Mouse (Mus musculus): Measurements from ENCODE around the gene Olfr30. TPM values are rescaled to one million over a fixed set of nuclear protein-coding genes. Genes with fewer than 3 reads are reported as not detected.

Olfr30 gene
- not detected in 2 replicates for polyA plus RNA-seq (2012; rRNA removed)

DNA sequence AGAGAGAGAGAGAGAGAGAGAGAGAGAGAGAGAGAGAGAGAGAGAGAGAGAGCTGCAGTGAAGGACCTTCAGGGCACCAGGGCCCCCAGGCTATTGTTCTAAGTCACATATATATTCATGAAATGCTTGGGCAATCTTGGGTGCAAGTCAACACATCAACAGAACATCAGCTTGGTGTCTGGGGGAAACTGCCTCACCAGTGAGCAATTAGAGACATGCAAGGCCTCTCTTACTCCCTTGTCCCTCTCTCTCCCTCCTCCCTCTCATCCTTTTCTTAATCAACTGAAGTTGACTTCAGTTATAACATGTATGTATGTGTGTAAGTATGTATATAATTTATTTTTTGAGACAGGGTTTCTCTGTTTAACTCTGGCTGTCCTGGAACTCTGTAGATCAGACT is at the start of gene Olfr30:
Gene Olfr30, minus strand, starts transcription at position 101 of the 400 bp plus-strand sequence.

DNA sequence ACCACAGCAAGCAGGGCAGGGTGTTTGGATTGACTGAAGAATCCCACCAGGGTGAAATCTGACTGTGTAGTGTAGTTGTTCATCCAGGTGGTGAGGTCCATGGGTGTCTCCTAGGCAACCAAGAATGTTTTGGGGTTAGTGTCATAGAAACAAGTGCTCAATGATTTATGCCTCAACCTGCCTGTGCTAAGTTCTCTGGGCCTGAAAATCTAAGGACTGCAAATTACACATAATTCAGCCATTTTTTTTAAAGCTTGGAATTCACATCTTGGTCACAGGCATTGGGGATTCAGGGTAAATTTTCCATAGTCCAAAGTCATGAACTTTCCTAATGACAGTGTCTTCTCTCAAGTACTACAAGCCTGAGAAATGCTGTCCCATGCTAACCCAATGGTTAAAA is 40.4 kb upstream of the Olfr30 start, which contains the start of gene Olfr331:
Gene Olfr331, minus strand, starts transcription at position 101 of the 400 bp plus-strand sequence.

DNA sequence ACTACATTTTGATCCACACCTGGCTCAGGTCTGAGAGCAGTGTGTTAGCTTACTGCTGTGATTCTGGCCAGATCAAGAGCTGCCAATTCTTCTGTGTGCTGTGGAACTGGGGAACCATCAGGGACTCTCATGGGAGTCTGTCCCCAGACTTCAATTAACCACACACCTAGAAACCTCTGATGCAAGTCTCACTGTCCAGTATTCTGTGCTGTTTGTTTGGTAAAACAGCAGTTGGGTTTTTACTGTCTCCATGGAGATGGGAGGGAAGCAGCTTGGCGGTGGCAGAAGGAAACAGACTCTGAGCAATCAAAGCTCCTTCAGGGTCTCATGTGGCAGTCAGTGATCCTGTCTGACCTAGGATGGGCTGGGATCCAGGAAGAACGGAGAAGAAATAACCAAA is 30.4 kb upstream of the Olfr30 start, which contains the start of gene Olfr332:
Gene Olfr332, minus strand, starts transcription at position 101 of the 400 bp plus-strand sequence.

DNA sequence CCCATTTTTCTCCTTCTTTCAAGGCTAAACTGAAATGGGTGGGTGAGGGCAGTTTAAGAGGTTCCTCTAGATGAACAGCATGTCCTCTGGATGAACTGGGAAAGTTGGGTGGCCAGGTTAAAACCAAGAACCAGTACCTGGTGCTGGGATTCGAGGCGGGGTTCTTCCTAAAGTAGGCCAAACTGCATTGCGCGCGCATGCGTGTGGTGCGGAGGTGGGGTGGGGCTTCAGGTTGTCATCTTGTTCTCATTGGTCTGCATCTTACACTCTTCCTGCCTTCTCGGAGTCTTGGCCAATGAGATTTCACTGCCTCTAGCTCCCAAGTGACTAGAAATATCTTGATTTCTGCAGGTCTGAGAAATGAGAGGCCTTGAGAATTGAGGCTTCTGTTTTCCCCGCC is 9.3 kb downstream of the Olfr30 start, which contains the start of gene Lypd9:
Gene Lypd9, minus strand, starts transcription at position 165 of the 400 bp plus-strand sequence.

GRCm38 (mm10) chr11:58432259-58432658 is 29.8 kb downstream of the Olfr30 start, which contains the start of gene Gm12253:
TSS of gene Gm12253 (plus strand) at chr11:58432559.

DNA sequence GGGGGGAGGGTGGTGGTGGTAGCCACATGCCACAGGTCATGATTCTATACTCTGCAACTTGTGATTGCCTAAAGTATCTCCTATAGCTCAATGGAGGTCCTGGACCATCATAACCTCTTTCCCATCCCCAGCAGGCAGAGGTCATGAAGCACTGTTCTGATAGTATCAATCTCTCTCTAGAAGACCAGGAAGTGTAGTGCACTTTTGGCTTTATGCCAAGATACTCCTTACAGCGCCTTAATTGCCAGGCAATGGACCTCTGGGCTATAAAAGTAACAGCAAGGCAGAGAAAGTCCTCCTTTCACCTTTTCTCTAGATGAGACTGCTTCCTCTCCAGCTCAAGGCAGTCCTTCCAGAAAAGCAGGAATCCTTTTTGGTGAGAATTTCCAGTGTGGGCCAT is 41.3 kb downstream of the Olfr30 start, which contains the start of gene 1810065E05Rik:
Gene 1810065E05Rik, plus strand, starts transcription at position 297 of the 400 bp plus-strand sequence.

Other genes starting within 250 kb of the Olfr30 start
- 0.04 and 0.05 TPM in 2 replicates for gene 4930438A08Rik, start 187.5 kb downstream of the Olfr30 start, polyA plus RNA-seq (2012; rRNA removed)
- 62.8 and 69.6 TPM in 2 replicates for gene Zfp692, start 155.2 kb downstream of the Olfr30 start, polyA plus RNA-seq (2012; rRNA removed)
- gene Zfp672, start 131.9 kb downstream of the Olfr30 start, polyA plus RNA-seq (2012; rRNA removed): 35.2 and 38.3 TPM in 2 replicates
- gene Sh3bp5l, start 131.5 kb downstream of the Olfr30 start, polyA plus RNA-seq (2012; rRNA removed): 38.0 and 39.2 TPM in 2 replicates
- 0.11 and 0.13 TPM in 2 replicates for gene Lypd8, start 83.2 kb downstream of the Olfr30 start, polyA plus RNA-seq (2012; rRNA removed)
- not detected in 2 replicates for gene 1810065E05Rik, start 41.2 kb downstream of the Olfr30 start, polyA plus RNA-seq (2012; rRNA removed)
- gene Gm12253, start 29.7 kb downstream of the Olfr30 start, polyA plus RNA-seq (2012; rRNA removed): not detected in 2 replicates
- not detected in 2 replicates for gene Lypd9, start 9.3 kb downstream of the Olfr30 start, polyA plus RNA-seq (2012; rRNA removed)
- not detected in 2 replicates for gene Olfr332, start 30.3 kb upstream of the Olfr30 start, polyA plus RNA-seq (2012; rRNA removed)
- gene Olfr331, start 40.3 kb upstream of the Olfr30 start, polyA plus RNA-seq (2012; rRNA removed): not detected in 2 replicates
- gene Olfr330, start 72.6 kb upstream of the Olfr30 start, polyA plus RNA-seq (2012; rRNA removed): not detected in 2 replicates
- gene Olfr329-ps, start 84.2 kb upstream of the Olfr30 start, polyA plus RNA-seq (2012; rRNA removed): not detected in 2 replicates
- 0.02 and 0.03 TPM in 2 replicates for gene Olfr328, start 93.4 kb upstream of the Olfr30 start, polyA plus RNA-seq (2012; rRNA removed)
- 0.06 and 0.08 TPM in 2 replicates for gene Olfr224, start 108.3 kb upstream of the Olfr30 start, polyA plus RNA-seq (2012; rRNA removed)
- gene Olfr325, start 115.5 kb upstream of the Olfr30 start, polyA plus RNA-seq (2012; rRNA removed): not detected in 2 replicates
- gene Olfr324, start 132.8 kb upstream of the Olfr30 start, polyA plus RNA-seq (2012; rRNA removed): 0.03 and 0.05 TPM in 2 replicates
- gene 2210407C18Rik, start 153.8 kb upstream of the Olfr30 start, polyA plus RNA-seq (2012; rRNA removed): not detected in 2 replicates
- not detected in 2 replicates for gene Olfr323, start 168.2 kb upstream of the Olfr30 start, polyA plus RNA-seq (2012; rRNA removed)
- gene Trim58, start 178.2 kb upstream of the Olfr30 start, polyA plus RNA-seq (2012; rRNA removed): 0.11 TPM in 1 of 2 replicates, not detected in the other
- 0.01 TPM in 1 of 2 replicates, not detected in the other for gene Olfr322, start 196.5 kb upstream of the Olfr30 start, polyA plus RNA-seq (2012; rRNA removed)
- not detected in 2 replicates for gene Olfr320, start 218.8 kb upstream of the Olfr30 start, polyA plus RNA-seq (2012; rRNA removed)
- gene Olfr319, start 236.9 kb upstream of the Olfr30 start, polyA plus RNA-seq (2012; rRNA removed): not detected in 2 replicates

Data from central nervous system, embryonic 14 days (tissue).